Mouse (Mus musculus): Measurements from ENCODE around the gene Col24a1. TPM values are rescaled to one million over a fixed set of nuclear protein-coding genes. Genes with fewer than 3 reads are reported as not detected.

Gene Col24a1
- total and polyA plus RNA-seq, 2 experiments = 0.05 to 0.28 TPM

DNA sequence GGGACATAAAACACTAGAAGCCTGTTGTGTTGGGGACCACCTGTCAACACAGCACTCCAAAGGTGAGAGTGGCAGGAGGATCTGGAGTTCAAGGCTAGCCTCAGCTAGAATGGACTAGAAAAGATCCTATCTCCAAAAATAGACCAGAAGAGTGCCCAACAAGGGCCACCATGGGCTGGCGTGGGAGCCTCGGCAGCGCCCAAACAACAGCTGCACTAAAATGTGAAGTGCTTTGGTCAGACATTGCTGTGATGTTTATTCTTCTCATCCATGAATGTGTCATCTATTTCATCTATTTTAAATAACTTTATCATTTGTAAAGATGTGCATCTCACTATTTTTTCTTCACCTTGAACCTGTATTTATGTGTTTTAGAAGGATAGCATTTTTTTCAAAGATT lies 122.1 kb downstream of the Col24a1 start:
- Histone ChIP-seq H3K79me2 (ENCODE audit: control insufficient read depth, insufficient read depth, low read length) (no peaks in the 10 kb centered on the region), H3K9ac (ENCODE audit: low read depth, low read length) (no peak overlapping the region), H3K27me3 (ENCODE audit: control insufficient read depth, insufficient read depth, low read length) (no peaks in the 10 kb centered on the region), H3K27ac (replicated peaks; ENCODE audit: insufficient read depth, low read depth, low read length) (no peak overlapping the region), H3K4me3 (ENCODE audit: insufficient read depth, low read depth, low read length) (no peak overlapping the region), H3K36me3 (ENCODE audit: control insufficient read depth, insufficient read depth, low read length) (no peaks in the 10 kb centered on the region), H3K4me1 (ENCODE audit: control insufficient read depth, insufficient read depth, low read length) (no peaks in the 10 kb centered on the region)
- 98% methylated on average over 3 of the region's 3 CpGs for WGBS
- no peak for DNase-seq (ENCODE audit: extremely low read depth, low read depth, low spot score)
- TF ChIP-seq POLR2A (IDR thresholded peaks at IDR 0.05; ENCODE audit: extremely low read depth, insufficient read depth, low read length) (no peak), CTCF (IDR thresholded peaks at IDR 0.05; ENCODE audit: low read depth, low read length) (no peak)

DNA sequence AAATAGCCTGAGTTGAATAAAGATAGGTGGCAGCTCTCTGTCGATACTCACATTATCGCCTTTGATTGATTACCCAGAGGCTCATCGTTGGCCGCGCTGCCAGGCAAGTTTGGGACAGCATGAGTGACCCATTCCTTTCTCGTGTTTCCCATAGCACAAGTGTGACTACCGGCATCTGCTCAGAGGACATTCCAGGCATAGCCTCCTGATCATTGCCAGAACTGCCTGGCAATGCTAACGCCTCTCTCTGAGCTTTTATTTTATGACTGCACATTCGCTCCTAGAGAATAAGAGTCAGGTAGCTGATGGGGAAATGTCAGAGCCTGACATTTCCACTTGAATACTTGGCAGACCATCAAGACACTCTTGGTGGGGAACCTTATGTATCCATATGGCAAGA lies 125.5 kb downstream of the Col24a1 start:
- TF ChIP-seq POLR2A (IDR thresholded peaks at IDR 0.05; ENCODE audit: extremely low read depth, insufficient read depth, low read length) = no peak
- no peak for TF ChIP-seq CTCF (IDR thresholded peaks at IDR 0.05; ENCODE audit: low read depth, low read length)
- Histone ChIP-seq H3K27ac (replicated peaks; ENCODE audit: insufficient read depth, low read depth, low read length) (no peak overlapping the region), H3K4me1 (ENCODE audit: control insufficient read depth, insufficient read depth, low read length) (no peaks in the 10 kb centered on the region), H3K79me2 (ENCODE audit: control insufficient read depth, insufficient read depth, low read length) (no peaks in the 10 kb centered on the region), H3K36me3 (ENCODE audit: control insufficient read depth, insufficient read depth, low read length) (no peaks in the 10 kb centered on the region), H3K4me3 (ENCODE audit: insufficient read depth, low read depth, low read length) (no peak overlapping the region), H3K27me3 (ENCODE audit: control insufficient read depth, insufficient read depth, low read length) (no peaks in the 10 kb centered on the region), H3K9ac (ENCODE audit: low read depth, low read length) (no peak overlapping the region)
- 86% methylated on average over 9 of the region's 9 CpGs for WGBS
- no peak for DNase-seq (ENCODE audit: extremely low read depth, low read depth, low spot score)

DNA sequence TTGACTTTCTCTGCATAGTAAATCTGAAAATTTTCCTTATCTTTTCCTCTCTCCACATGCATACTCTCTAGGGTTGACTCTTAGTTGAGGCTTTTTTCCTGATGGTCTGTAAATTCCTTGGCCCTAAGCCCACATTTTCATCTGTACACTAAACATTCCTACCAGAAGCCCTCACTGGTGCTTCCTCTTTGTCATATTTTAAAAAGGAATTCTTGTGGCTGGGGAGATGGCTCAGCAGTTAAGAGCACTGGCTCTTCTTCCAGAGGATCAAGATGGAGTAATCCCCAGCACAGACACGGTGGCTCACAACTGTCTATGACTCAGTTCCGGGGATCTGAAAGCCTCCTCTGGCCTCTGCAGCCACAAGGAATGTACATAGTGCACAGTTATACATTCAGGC lies 128.1 kb downstream of the Col24a1 start:
- Histone ChIP-seq H3K9ac (ENCODE audit: low read depth, low read length) (no peak overlapping the region), H3K36me3 (ENCODE audit: control insufficient read depth, insufficient read depth, low read length) (no peaks in the 10 kb centered on the region), H3K27ac (replicated peaks; ENCODE audit: insufficient read depth, low read depth, low read length) (no peak overlapping the region), H3K27me3 (ENCODE audit: control insufficient read depth, insufficient read depth, low read length) (no peaks in the 10 kb centered on the region), H3K79me2 (ENCODE audit: control insufficient read depth, insufficient read depth, low read length) (no peaks in the 10 kb centered on the region), H3K4me1 (ENCODE audit: control insufficient read depth, insufficient read depth, low read length) (no peaks in the 10 kb centered on the region), H3K4me3 (ENCODE audit: insufficient read depth, low read depth, low read length) (no peak overlapping the region)
- TF ChIP-seq CTCF (IDR thresholded peaks at IDR 0.05; ENCODE audit: low read depth, low read length) = no peak
- no peak for TF ChIP-seq POLR2A (IDR thresholded peaks at IDR 0.05; ENCODE audit: extremely low read depth, insufficient read depth, low read length)
- WGBS = 74% methylated on average over 2 of the region's 2 CpGs
- no peak for DNase-seq (ENCODE audit: extremely low read depth, low read depth, low spot score)

DNA sequence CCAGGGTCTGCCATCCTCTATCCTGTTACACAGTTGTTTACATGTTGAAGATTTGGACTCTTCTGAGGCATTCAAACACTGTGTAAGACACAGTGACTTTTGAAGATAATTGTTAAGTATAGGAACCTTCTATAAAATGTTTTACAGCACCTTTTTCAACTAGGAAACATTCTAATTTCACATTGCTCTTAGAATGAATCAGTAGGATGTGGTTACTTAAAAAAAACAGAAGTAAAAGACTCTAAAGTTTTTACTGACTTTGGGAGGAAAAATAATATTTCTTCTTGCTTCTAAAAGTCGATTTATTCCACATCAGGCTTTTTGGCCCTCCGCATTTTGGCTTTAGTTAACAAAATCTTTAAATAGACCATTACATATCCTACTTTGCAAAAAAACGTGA lies 129.8 kb downstream of the Col24a1 start:
- no peak for DNase-seq (ENCODE audit: extremely low read depth, low read depth, low spot score)
- H3K27ac ChIP-seq (replicated peaks; ENCODE audit: insufficient read depth, low read depth, low read length) = no peak overlapping the region
- H3K36me3 ChIP-seq (ENCODE audit: control insufficient read depth, insufficient read depth, low read length) = no peaks in the 10 kb centered on the region
- no peak overlapping the region for H3K9ac ChIP-seq (ENCODE audit: low read depth, low read length)
- H3K4me3 ChIP-seq (ENCODE audit: insufficient read depth, low read depth, low read length) = no peak overlapping the region
- WGBS = 83% methylated on average over 3 of the region's 3 CpGs
- no peaks in the 10 kb centered on the region for H3K4me1 ChIP-seq (ENCODE audit: control insufficient read depth, insufficient read depth, low read length)
- no peaks in the 10 kb centered on the region for H3K27me3 ChIP-seq (ENCODE audit: control insufficient read depth, insufficient read depth, low read length)
- no peaks in the 10 kb centered on the region for H3K79me2 ChIP-seq (ENCODE audit: control insufficient read depth, insufficient read depth, low read length)
- TF ChIP-seq CTCF (IDR thresholded peaks at IDR 0.05; ENCODE audit: low read depth, low read length) = no peak
- no peak for TF ChIP-seq POLR2A (IDR thresholded peaks at IDR 0.05; ENCODE audit: extremely low read depth, insufficient read depth, low read length)

DNA sequence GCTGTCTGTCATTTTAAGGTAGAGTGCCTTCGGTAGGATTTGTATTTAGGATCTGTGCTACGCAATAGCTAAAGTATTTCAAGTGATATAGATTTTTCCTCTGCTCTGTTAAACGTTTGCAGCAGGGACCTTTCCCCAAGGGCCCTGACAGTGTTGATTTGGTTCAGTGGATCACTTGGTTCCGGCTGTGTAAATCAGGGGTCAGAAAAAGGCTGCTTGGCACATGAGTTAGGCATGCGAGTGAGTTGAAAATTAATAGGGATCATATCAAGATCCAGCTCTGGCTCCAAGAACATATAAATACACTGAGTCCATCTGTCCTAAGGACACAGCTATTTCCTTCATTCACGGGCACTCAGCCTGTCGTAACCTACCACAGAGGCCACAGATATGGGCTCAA lies 146.1 kb downstream of the Col24a1 start:
- Histone ChIP-seq H3K4me3 (ENCODE audit: insufficient read depth, low read depth, low read length) (no peak overlapping the region), H3K27ac (replicated peaks; ENCODE audit: insufficient read depth, low read depth, low read length) (no peak overlapping the region), H3K27me3 (ENCODE audit: control insufficient read depth, insufficient read depth, low read length) (no peaks in the 10 kb centered on the region), H3K79me2 (ENCODE audit: control insufficient read depth, insufficient read depth, low read length) (no peaks in the 10 kb centered on the region), H3K9ac (ENCODE audit: low read depth, low read length) (no peak overlapping the region), H3K36me3 (ENCODE audit: control insufficient read depth, insufficient read depth, low read length) (no peaks in the 10 kb centered on the region), H3K4me1 (ENCODE audit: control insufficient read depth, insufficient read depth, low read length) (no peaks in the 10 kb centered on the region)
- no peak for DNase-seq (ENCODE audit: extremely low read depth, low read depth, low spot score)
- TF ChIP-seq CTCF (IDR thresholded peaks at IDR 0.05; ENCODE audit: low read depth, low read length) = no peak
- no peak for TF ChIP-seq POLR2A (IDR thresholded peaks at IDR 0.05; ENCODE audit: extremely low read depth, insufficient read depth, low read length)
- 80% methylated on average over 7 of the region's 7 CpGs for WGBS

DNA sequence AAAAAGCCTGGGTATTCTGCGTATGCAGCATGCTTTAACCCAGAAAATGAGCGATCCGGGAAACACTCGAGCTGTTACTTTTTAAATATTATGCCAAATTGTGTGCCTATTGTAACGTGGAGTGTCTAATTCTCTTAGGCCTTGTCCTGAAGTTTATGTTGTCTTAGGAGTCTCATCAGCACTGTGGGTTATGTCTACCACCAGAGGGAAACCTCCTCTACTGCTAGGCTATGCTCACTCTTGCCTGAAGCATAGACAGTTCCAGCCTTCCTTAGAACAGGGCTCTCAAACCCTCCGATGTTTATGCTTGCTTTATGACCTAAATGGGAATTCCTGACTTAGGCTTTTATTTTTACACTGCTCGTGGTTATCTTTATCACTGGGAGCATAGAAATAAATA lies 146.8 kb downstream of the Col24a1 start:
- H3K4me3 ChIP-seq (ENCODE audit: insufficient read depth, low read depth, low read length) = no peak overlapping the region
- 87% methylated on average over 7 of the region's 7 CpGs for WGBS
- H3K36me3 ChIP-seq (ENCODE audit: control insufficient read depth, insufficient read depth, low read length) = no peaks in the 10 kb centered on the region
- no peak overlapping the region for H3K27ac ChIP-seq (replicated peaks; ENCODE audit: insufficient read depth, low read depth, low read length)
- no peaks in the 10 kb centered on the region for H3K27me3 ChIP-seq (ENCODE audit: control insufficient read depth, insufficient read depth, low read length)
- TF ChIP-seq CTCF (IDR thresholded peaks at IDR 0.05; ENCODE audit: low read depth, low read length) (no peak), POLR2A (IDR thresholded peaks at IDR 0.05; ENCODE audit: extremely low read depth, insufficient read depth, low read length) (no peak)
- H3K79me2 ChIP-seq (ENCODE audit: control insufficient read depth, insufficient read depth, low read length) = no peaks in the 10 kb centered on the region
- H3K4me1 ChIP-seq (ENCODE audit: control insufficient read depth, insufficient read depth, low read length) = no peaks in the 10 kb centered on the region
- H3K9ac ChIP-seq (ENCODE audit: low read depth, low read length) = no peak overlapping the region
- DNase-seq (ENCODE audit: extremely low read depth, low read depth, low spot score) = no peak

Data from liver, adult 2 months (tissue).